Mouse (Mus musculus) layer of hippocampus, adult 2 months (tissue): ENCODE results near the gene Acox2. TPM values are rescaled to one million over a fixed set of nuclear protein-coding genes. Genes with fewer than 3 reads are reported as not detected.

Source experiments
- DNase-seq, 2 experiments: peaks; one replicate each; pipeline ENCODE4 v3.0.0; 2022; ENCODE audit warnings: low spot score in 2 of 2
- H3K27ac ChIP-seq: fragments of 200-600 bp; 2 replicates; pipeline ENCODE4 v1.8.1; 2022
- H3K4me3 ChIP-seq: fragments of 200-600 bp; 2 replicates; pipeline ENCODE4 v1.8.1; 2022; ENCODE audit warnings: mild to moderate bottlenecking
- CTCF ChIP-seq: fragments of 200-600 bp; conservative IDR thresholded peaks from 2 replicates; pipeline ENCODE4 v1.8.1; 2022; ENCODE audit warnings: antibody characterized with exemption, mild to moderate bottlenecking, moderate library complexity
- total RNA-seq, 2 experiments: library from RNA; stranded (reverse); gene quantifications; 2 replicates each; pipeline ENCODE4 v1.2.3; 2021

Gene Acox2
- total RNA-seq, 2 experiments from 2014 or later, result not detected

- no peak for DNase-seq
- no peak for TF ChIP-seq CTCF
- no peak overlapping the region for H3K27ac ChIP-seq
- no peak overlapping the region for H3K4me3 ChIP-seq
Measured at GRCm38 (mm10) chr14:8192727-8193126, 66.4 kb downstream of the Acox2 start.

DNA sequence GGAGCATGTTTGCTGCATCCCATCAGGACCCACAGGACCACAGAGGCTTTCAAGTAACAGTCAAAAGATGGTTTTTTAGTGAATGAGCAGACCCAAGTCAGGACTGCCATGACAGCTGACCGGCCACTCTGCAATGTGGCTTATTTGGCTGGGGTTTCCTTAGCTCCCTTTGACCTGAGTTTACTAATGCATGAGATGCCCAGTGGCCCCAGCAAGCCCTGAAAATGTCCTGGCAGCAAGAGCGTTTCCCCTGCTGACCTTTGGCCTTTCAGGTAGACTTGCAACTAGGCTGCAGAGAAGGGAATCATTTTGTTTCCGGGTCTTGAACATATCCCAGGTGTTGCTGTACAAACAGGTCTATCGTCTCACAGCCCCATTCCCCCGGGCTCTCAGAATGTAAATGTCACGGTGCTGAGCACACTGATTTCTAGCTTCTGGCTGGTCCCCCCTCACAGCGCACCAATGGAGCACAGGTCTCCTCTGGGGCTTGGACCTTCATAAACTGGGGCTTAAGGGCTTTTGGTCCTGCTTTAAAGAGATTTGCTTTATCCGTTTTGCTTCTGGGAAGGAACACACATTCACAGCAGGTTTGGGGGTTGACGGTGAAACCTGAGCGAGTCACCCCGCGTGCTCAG lies 67.7 kb downstream of the Acox2 start:
- Histone ChIP-seq H3K4me3 (no peak overlapping the region), H3K27ac (no peak overlapping the region)
- no peak for DNase-seq
- no peak for TF ChIP-seq CTCF

DNA sequence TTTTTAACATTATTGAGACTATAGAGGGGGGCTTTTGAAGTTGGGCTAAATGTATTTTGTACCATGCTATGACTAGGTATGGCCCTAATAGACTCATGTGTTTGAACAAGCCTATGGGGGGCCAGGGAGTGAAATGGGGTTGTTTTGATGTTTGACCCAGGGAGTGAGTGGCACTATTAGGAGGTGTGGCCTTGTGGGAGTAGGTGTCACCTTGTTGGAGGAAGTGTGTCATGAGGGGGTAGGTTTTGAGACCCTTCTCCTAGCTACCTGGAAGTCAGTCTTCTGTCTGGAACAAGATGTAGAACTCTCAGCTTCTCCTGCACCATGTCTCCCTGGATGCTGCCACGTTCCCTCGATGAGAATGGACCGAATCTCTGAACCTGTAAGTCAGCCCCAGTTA lies 68.6 kb downstream of the Acox2 start:
- no peak for DNase-seq
- no peak for TF ChIP-seq CTCF
- H3K27ac ChIP-seq, result no peak overlapping the region
- no peak overlapping the region for H3K4me3 ChIP-seq

DNA sequence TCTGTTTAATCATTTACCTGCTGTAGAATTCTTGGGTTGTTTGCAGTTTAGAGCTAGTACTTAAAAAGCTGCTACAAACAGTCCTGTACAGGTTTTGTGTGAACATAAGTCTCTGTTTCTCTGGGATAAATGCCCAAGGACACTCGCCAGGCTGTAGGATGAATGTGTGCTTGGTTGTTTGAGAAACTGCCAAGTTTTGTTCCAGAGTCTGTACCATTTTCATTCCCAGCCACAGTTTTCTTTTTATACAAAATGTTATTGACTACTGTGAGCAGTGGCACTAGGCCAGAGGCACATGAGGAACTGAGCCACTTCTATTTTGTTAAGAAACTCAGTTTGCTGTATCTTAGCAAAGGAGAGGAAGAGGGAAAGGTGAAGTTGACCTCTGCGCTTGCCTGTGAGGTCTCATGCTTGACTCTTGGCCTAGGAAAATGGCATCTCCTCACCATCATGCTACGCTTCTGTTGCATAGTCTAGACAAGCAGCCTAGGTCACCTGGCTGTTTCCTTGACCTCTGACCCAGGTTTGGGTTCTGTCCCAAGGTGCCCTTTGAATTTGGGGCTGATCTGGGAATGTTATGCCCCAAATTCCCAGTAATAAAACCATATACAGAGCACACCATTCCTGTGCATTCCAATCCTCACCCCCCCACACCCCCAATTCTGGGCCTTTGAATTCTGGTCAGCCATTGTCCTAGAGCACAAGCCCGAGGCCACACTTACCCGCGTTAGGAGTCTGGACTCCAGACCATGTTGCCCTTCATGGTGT lies 72.7 kb downstream of the Acox2 start:
- TF ChIP-seq CTCF, result no peak
- Histone ChIP-seq H3K4me3 (no peak overlapping the region), H3K27ac (peak overlapping the region; percentile 88)
- DNase-seq, result peak; percentile 53 to 80

DNA sequence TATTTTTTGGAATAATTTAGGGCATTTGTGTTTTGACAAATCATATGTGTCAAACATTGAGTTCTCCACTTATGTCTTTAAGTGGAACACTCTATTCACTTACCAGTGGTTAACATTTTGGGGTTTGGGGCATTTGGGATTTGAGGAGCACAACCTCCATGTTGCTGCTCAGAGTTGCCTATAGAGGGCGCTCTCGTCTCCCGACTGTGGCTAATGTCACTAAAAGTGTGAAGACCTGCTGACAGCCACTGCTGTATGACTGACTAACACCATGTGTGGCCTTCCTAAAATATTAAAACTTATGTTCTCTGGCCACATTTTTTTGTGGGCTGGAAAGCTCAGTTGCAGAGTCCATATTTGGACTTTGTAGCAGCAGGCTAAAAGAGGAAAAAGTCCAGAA lies 75.8 kb downstream of the Acox2 start:
- Histone ChIP-seq H3K27ac (no peak overlapping the region), H3K4me3 (no peak overlapping the region)
- DNase-seq, result no peak
- TF ChIP-seq CTCF, result peak; percentile 68

DNA sequence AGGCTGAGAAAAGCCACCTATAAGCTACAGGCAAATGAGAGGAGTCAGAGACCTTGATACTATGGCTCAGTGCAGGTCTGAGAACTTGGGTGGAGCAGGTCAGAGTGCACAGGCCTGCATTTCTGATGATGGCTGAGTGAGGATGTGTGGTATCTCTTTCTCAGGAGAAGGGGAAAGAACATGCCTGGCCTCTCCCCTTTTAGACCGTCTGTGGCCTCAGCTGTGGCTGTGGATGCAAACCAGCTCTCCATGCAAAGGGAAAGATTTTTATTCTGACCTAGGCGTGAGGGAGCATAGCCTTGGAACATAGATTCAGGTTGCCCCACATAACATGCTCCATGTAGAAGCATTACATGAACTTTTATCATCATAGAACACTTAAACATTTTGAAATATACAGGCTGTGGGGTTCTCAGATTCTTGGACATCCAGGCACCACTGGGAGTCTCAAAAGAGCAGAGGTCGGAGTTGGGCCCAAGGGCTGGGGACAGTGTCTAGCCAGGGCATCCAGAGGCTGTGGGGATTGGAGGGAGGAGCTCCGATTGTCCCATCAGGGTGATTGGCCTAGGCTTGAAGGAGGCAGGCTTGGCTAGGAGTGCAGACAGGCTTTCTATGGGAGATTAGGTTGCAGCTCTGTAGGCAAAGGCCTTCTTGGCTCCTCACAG lies 78.7 kb downstream of the Acox2 start:
- no peak for DNase-seq
- no peak overlapping the region for H3K27ac ChIP-seq
- H3K4me3 ChIP-seq, result no peak overlapping the region
- TF ChIP-seq CTCF, result no peak

GRCm38 (mm10) chr14:8176251-8176650 lies 82.9 kb downstream of the Acox2 start:
- TF ChIP-seq CTCF, result no peak
- DNase-seq, result no peak
- H3K4me3 ChIP-seq, result no peak overlapping the region

More at GRCm38 (mm10) chr14:8176251-8176650, 82.9 kb downstream of the Acox2 start:
- no peak overlapping the region for H3K27ac ChIP-seq

Other genes with a start within 250 kb of the Acox2 start
- gene Rpp14, start 179.0 kb downstream of the Acox2 start, total RNA-seq, result 10 to 100 TPM; 30.5 to 31.7 TPM
- 10 to 100 TPM; 28.5 to 28.9 TPM for gene Pxk, start 161.1 kb downstream of the Acox2 start, total RNA-seq
- gene Pdhb, start 86.3 kb downstream of the Acox2 start, total RNA-seq, result 100 to 1,000 TPM; 176 to 185 TPM
- gene Kctd6, start 45.2 kb downstream of the Acox2 start, total RNA-seq, result 10 to 100 TPM; 69.1 to 79.4 TPM
- 100 to 1,000 TPM; 275 to 282 TPM for gene Fam107a, start 58.7 kb upstream of the Acox2 start, total RNA-seq
- gene Oit1, start 119.4 kb upstream of the Acox2 start, total RNA-seq, result not detected